Mouse (Mus musculus) C2C12 (cell line): Measurements from ENCODE around the gene Sh2d3c.

Experiments
- CEBPB ChIP-seq: IDR thresholded peaks from one replicate; pipeline ENCODE4 v1.6.1; 2011; ENCODE audit warnings: low read depth, mild to moderate bottlenecking, control low read depth, moderate library complexity
- CTCF ChIP-seq: IDR thresholded peaks from one replicate; pipeline ENCODE4 v1.5.1; 2011; ENCODE audit not compliant: control insufficient read depth, insufficient read depth, insufficient read length
- FOSL1 ChIP-seq: IDR thresholded peaks from one replicate; pipeline ENCODE4 v1.8.0; 2011; ENCODE audit warnings: mild to moderate bottlenecking, low read length; ENCODE audit not compliant: poor library complexity, insufficient read depth, severe bottlenecking
- MAX ChIP-seq: IDR thresholded peaks from one replicate; pipeline ENCODE4 v1.6.1; 2011; ENCODE audit warnings: mild to moderate bottlenecking, control low read depth
- MYOD1 ChIP-seq: IDR thresholded peaks from one replicate; pipeline ENCODE4 v1.6.1; 2011; ENCODE audit warnings: low read depth; ENCODE audit not compliant: control insufficient read depth, insufficient read length
- MYOG ChIP-seq: IDR thresholded peaks from one replicate; pipeline ENCODE4 v1.6.1; 2011; ENCODE audit not compliant: control insufficient read depth, insufficient read length; ENCODE audit errors: extremely low read depth
- USF1 ChIP-seq: IDR thresholded peaks from one replicate; pipeline ENCODE4 v1.6.1; 2011; ENCODE audit warnings: low read depth, mild to moderate bottlenecking, control low read depth, moderate library complexity

DNA sequence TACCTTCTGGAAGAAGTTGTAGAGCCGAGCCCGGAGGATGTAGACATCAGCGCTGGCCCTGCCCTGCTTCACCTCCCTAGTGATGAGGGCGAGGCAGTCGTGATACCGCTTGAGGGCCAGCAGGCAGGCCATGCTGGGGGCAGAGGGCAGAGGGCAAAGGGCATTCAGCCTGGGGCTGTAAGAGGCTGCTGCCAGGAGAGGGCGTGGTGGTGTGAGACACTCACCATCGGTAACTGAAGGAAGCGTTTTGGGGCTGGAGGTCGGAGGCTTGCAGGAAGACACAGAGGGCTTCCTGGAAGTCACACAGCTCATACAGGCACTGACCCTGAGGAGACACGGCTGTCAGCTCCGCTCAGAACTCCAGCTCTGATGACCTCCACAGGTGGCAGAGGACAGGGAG lies 51.0 kb downstream of the Sh2d3c start:
- no peak for TF ChIP-seq CTCF
- no peak for TF ChIP-seq MAX
- TF ChIP-seq CEBPB, result no peak
- no peak for TF ChIP-seq USF1
- no peak for TF ChIP-seq MYOG
- TF ChIP-seq MYOD1, result no peak
- TF ChIP-seq FOSL1, result no peak
